Mouse (Mus musculus) 3T3-L1 (cell line): ENCODE measurements around the gene Bcl7b.
A peak's percentile ranks its signal among the peaks of the same experiment; 100 is the strongest.

Source experiments
- DNase-seq: peaks from one replicate; pipeline ENCODE4 v3.0.0-alpha.2; 2015; ENCODE audit warnings: low read depth, low spot score

Bcl7b gene

DNA sequence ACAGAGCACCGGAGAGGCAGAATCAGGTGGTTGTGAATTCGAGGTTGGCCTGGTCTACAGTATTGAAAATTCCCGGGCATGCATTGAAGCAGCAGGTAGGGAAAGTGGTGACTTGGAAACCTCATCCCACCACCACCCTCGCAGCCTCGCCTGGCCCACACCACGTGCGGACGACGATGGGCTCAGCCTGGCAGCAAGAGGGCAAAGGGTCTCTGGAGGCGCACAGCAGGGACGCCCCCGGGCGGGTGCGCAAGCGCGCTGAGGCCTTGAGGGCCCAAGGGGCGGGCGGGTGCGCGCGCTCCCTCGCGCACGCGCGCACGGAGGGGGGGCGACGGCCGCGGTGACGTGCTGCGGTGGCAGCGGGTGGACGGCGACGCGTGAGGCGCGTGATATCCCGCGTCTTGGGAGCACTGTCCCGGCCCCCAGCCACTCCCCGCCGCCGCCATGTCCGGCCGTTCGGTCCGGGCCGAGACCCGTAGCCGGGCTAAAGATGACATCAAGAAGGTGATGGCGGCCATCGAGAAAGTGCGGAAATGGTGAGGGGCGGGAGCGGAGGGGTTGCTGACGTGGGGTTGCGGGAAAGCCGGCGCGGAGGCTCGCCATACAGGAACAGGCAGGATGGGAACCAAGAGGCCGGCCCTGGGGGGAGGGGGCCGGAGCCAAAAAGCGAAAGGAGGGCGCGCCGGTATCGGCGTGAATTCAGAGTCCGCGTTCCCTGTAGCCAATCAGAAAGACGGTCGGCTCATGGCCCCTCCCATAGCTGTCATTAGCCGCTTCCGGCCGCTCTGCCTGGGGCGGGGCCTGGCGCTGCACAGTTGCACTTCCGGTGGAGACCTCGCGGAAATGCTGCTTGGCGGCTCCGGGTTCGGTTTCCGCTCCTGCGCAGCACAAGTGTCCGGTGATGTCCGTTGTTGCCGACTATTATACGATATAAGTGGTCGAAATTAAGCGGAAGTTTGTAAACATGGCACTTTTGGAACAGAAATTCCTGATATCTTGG, at the start of gene Bcl7b:
Bcl7b (plus strand) TSS at position 221 of the 1,000 bp plus-strand sequence.
- DNase-seq = peak; percentile 99

DNA sequence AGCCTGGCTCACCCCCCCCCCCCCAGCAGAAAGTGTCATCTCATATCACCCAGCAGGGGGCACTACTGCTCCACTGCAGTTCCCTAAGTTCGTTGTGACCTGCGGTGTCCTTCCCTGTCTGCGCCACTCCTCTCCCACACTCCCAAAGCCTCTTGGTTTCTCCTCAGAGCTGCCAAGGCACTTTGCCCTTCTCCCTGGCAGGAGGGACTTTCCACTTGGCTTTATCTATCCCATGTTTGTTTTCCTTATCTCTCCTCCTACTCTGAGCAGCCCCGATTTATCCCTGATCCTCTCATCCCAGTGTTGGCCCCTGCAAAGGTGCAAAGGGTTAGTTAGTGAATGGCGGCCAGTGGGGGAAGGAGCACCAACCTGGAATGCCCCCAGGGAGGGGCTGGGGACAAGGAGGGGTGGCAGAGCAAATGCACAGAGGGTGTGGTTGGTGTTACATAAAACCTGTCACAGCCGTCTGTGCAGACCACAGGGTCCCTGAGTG, 49.4 kb upstream of the Bcl7b start:
- DNase-seq = peak; percentile 72

DNA sequence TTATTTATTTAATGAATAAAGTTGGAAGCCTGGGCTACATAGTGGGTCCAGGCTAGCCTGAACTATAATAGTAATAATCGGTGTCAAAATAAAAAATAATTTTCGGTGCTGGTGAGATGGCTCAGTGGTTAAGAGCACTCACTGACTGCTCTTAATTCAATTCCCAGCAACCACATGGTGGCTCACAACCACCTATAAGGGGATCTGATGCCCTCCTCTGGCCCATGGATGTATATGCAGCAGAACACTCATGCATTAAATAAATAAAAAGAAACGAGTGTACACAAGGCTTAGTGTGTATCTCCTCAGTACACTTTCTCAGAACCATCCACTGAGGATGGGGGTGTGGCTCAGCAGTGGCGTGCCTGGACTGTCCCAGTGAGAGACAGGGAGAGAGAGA, 47.3 kb upstream of the Bcl7b start:
- DNase-seq = peak; percentile 26

DNA sequence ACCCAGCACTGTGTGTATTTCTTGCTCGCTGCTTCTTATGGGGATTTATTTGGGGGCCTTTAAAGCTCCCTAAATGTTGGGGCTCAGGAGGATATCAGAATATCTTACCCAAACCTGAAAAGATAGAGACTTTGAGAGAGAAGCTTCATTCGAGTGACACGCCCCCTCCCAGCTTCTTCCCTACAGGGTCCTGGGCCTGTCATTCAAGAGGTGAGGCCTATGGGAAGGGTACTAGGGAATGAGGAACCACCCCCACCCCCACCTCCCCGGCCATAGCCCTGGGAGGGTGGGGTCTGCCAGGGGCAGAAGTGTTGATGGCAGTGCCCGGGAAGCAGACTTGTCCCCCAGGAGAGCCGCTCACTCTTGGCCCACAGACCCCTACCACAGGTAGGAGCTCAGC, 42.0 kb upstream of the Bcl7b start:
- DNase-seq = no peak

DNA sequence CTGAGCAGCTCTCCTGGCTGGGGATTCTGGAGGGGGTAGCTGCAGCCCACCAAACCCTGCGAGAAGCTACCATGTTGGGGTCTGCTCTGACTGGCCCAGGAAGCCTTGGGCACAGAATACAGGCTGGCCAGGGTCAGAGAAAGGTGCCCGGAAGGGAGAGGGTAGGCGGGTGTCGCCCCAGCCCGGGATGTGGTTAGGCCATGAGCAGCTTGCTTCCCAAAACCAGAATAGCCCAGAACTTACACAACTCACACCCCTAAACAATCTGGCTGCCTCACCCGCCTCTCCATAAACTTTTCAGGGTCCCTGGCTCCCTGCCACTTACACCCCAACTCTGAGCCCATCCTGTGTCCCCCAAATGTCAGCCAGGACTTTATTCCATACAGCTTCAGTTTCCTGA, 40.4 kb upstream of the Bcl7b start:
- no peak for DNase-seq

DNA sequence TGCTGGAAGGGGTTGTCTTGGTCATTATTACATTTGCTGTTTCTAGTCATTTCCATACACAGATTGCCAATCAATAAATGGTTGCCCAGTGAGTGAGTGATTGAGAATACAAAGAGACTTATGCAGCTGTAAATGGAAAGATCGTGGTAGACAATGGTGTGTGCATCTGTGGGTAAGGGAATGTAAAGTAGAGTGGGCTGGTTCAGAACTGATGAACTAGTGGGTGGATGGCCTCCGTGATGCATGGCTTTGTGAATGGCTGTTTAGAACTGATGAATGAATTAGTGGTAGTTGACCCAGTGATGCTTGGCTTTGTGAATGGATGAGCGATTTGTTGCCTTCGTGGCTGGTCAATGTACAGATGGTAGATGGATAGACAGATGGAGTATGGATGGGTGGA, 38.3 kb upstream of the Bcl7b start:
- no peak for DNase-seq

DNA sequence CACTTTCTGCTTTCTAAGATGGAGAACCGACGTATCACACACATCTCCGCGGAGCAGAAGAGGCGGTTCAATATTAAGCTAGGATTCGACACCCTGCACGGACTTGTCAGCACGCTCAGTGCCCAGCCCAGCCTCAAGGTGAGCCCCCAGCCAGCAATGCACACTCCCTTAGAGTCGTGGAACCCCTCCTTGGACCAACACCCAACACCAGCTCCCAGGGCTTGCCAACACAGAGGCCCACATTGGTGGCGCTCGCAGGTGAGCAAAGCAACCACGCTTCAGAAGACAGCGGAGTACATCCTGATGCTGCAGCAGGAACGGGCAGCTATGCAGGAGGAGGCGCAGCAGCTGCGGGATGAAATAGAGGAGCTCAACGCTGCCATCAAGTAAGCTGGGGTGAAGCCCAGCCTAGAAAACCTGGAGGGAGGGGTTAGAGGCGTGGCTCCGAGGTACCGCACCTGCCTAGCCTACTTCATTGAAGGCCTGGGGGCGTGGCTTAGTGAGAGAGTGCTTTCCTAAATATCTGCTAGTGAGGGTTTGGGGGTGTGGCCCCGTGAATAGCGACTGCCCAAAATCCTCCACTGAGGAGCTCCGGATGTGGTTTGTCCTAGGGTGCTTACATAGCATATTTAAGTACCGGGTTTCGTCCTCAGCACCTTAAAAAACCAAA, 34.2 kb upstream of the Bcl7b start:
- DNase-seq = no peak

DNA sequence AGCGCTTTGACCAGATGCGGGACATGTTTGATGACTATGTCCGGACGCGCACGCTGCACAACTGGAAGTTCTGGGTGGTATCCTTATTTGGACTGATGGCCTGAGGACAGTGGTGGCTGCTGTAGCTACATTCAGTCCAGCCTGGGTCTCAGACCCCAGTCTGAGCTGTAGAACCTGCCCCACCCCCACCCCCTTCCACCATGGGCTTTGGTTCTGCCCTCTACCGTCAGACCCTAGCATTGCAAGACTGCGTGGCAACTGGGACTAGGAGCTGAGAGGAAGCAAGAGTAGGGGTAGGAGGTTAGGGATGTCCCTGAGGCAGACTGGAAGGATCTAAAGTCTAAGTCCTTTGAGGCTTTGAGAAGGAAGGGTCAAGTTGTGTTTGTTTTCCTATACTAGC, 33.5 kb upstream of the Bcl7b start:
- DNase-seq = no peak

DNA sequence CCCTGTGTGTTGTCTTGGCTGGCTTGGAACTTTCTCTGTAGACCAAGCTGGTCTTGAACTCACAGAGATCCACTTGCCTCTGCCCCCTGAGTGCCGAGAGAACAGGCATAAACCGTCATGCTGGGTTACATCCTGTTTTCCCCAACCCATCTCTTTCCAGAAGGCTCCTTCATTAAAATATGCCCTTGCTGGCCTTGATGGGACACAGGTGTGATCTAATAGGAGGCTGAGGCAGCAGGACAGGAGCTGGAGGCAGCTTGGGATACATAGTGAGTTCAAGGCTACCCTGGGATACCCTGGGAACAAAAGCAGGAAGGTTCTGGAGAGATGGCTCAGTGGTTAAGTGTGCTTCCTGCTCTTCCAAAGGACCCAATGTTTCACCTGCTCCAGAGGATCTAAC, 28.2 kb upstream of the Bcl7b start:
- no peak for DNase-seq

DNA sequence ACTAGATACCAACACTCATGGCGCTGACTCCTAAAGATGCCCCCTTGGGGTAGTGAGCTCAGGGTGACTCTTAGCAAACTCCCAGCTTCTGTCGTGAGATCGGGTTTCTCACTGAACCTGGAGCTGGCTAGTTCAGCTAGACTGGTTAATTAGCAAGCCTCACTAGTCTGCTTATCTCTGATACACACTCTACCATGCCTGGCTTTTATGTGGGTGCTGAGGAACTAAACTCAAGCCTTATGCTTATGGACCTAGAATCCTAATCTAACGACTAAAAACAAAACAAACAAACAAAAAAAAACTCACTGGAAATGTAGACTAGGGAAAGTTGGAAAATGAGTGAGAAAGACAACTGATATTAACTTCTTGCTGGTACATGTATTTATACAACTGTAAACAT, 23.6 kb upstream of the Bcl7b start:
- DNase-seq = no peak

DNA sequence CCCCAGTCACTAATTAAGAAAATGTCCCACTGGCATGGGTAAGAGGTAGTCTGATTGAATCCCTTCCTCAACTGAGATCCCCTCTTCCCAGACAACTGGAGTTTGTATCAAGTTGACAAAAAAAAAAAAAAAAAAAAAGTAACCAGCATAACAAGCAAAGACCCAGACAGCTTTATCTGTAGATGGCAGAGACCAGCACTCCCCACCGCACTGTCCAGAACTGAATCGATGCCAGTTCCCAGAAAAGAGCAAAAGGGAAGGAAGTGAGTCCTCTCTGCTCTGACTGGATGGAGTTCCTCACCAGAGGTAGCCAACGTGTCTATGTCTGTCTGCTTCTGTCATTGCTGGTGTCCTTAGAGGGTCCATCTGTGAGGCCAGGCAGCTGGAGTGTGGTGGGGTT, 22.6 kb upstream of the Bcl7b start:
- no peak for DNase-seq

DNA sequence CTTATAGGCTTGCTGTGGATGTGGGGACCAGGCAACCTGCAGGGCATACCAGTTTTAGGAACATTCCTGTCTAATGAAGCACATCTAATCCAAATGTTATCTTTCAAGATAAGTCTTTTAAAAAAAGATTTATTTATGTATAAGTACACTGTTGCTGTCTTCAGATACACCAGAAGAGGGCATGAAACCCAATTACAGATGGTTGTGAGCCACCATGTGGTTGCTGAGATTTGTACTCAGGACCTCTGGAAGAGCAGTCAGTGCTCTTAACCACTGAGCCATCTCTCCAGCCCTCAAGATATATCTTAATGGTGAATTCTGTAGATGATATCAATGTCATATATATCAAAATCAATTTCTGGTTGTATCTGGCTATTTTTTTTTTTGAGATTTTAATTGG, 22.1 kb upstream of the Bcl7b start:
- peak; percentile 45 for DNase-seq

DNA sequence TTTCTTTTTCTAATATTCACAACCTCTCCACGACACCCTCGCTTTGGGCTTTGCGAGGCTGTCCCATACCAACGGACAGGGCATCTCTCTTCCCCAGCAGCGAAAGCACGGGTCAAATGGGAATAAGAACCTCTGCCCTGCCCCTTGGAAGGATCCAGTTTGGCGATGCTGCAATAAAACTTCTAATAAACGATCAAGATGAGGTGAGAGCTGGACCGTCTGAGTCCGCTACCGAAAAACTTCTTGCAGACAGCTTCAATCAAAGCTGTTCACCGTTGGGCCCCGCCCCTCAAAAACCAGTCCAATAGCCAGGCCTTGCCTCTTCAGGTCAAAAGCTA, 19.4 kb upstream of the Bcl7b start:
- DNase-seq = no peak

DNA sequence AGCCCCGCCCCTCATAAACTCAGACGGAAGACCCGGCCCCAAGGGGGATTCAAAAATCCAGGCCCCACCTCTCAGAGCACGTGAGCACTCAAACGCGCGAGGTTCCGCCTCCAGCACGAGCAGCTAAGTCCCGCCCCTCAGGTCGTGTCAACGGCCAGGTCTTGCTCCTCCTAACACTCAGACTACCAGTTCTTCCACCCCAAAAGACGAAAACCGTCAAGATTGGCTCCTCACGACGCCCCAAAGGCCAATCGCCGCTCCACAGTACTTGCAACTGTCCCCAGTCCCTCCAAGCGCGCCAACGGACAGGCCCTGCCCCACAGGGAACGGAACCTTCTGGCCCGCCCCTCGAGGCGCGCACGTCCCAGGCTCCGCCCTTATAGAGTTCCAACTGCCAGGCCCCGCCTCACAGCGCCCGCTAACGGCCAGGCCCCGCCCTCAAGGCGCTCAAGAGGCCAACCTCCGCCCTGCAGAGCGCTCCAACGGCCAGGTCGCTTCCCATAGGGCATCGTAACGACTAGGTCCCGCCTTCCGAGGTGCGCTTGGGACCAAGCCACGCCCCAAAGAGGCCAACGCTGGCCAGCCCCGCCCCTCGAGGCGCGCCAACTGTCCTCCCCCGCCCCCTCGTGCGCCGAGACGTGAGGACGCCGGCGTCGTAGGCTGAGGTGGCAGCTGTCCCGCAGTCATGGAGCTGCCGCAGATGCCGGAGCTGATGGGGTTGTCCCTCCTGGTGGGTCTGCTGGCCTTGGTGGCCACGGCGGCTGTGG, 18.8 kb upstream of the Bcl7b start, which contains the start of gene Tbl2:
Tbl2 (plus strand) TSS at position 605 of the 767 bp plus-strand sequence.
- DNase-seq = peak; percentile 100

DNA sequence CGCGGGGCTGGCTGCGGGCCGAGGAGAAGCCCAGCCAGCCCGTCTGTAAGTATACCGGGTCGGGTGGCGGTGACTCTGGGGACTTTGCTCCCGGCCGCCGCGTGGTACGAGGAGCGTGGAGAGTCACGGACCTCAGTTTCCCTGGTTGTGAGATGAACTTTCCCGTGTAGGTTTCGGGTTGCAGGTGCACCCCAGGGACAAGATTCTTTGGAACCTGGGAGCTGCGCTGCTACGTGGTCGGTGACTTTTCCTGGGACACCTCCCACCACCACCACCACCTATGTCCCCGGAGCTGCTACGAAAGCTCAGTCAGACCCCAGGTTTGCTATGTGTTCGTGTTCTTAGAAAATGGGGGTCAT, 18.3 kb upstream of the Bcl7b start:
- DNase-seq = peak; percentile 32

DNA sequence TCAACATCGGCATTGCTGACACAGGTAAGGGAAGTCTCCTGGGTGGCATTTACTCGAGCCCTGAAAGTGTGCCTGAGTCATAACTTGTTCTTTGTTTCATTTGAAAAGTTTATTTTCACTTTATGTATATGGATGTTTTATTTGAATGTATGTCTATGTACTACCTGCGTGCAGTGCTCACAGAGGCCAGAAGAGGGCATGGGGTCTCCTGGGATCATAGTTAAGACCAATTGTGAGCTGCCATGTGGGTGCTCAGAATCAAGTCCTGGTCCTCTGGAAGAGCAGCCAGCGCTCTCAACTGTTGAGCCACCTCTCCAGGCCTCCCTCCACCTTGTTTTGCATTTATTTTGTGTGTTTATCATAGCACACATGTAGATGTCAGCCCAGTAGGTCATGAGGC, 11.6 kb upstream of the Bcl7b start:
- DNase-seq = peak; percentile 31

DNA sequence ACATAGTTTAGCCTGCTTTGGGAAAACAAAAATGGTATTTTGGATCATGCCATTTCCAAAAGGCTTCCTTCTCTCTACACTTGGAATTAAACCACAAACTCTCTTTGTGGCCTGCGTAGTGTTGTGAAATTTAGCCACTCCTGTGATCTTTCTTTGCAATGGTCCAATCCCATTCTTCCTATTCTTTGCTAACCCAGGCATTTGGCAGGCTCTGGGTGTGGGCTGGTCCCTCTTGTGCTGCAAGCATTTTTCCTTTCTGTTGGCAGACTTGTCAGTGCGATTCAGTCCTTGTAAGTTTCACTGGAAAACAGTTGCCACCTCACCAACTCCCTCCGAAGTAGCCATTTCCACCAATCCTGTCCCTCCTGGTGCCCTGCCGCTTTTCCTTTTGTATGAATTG, 6.9 kb upstream of the Bcl7b start:
- DNase-seq = peak; percentile 56

DNA sequence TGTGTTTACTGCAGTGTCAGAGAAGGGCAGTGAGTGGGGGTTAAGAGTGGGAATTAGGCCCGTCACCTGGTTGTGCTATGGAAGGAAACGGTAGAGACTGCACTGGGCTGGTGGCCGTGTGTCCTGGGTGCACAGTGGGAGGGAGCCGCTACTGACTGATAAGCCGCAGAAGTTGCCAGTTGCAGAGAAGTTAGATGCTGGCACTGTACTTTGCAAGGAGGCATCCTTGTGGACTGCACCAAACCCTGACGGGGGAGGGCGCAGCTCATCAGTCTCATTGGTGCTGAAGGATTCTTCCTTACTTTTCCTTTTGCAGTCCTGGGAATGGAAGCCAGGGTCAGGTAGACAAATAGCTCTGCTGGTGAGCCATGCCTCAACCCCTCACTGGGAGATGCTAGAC, 6.4 kb upstream of the Bcl7b start:
- no peak for DNase-seq

DNA sequence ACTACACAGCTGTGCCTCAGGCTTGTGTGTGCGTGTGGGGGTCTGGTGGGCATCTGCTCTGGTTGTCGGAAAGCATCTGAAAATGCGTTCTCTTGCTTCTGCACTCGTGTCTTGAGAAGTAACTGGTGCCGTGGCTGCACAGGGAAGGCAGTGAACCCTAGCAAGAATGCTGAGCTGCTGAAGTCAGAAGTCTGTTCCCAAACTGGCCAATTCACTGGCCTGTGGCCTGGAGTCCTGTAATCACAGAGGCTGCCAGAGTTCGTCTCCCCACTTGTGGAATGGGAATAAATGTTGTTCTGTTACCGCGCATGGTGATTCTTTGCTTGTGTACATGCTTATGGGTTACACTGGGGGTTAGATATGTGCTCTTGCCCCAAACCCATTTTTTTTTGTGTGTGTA, 5.7 kb upstream of the Bcl7b start:
- no peak for DNase-seq

DNA sequence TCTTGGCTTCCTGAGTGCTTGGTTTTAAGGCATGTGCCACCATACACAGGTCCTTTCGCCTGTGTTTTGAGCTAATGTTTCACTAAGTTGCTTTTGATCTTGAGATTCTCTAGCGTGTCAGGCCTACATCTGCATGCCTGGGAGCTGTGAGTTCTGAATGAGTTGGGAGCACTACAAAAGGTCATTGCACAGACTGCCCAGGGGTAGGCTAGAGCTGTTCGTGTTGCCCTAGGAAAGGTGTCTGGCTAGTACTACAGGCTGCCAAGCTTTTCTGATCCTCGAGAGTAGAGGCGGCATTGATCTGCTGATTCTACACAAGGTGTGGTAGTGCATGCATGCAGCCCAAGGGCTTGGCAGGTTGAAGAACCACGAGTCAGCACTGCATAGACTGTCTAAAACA, 5.3 kb upstream of the Bcl7b start:
- DNase-seq = no peak

DNA sequence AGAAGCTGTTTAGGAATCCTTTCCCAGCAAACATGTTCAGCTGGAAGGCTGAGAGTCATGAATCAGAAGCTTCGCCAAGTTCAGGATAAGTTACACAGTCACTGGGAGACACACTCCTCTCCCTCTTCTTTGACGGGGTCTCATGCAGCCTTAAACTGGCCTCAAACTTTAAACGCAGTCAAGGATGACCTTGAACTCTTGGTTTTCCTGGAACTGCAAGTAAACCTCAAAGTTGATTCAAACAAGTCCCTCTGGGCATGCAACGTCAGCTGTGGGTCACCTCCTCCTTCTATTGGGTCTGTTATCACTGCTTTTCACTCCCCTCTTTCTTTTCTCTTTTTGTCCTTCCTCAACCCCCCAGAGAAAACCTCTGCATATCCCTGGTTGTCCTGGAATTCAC, 1.2 kb upstream of the Bcl7b start:
- DNase-seq = no peak

DNA sequence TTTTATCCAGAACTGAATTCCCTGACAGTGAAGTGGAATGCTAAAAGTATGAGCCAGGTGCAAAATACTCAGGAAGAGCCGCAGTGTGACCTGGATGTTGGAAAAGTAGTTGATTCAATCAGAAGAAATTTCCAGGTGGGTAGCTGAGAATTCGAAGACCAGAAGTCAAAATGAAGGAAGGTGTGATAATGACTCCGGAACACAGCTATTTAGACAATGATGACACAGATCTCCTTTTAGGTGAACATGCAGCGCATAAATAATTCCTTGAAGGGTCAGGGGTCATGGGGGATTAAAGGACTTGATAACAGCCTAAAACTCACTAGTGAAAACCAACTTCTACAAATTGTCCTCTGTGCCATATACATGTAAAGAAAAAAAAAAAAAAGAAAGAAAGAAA, 614 bp upstream of the Bcl7b start:
- DNase-seq = no peak
